10 mouse cellular contexts compared by ENCODE assay signal in genomic region chr15:8382213-8382612, GRCm38 (mm10).
DNase-seq lines count a peak whose midpoint lies in the region; ATAC-seq and TF ChIP-seq lines count a peak whose summit lies in the region.
"Had no signal": no experiment of that assay in that cellular context is flagged by ENCODE, and none has a peak within 500 bp of the region (broad histone marks: within the 10 kb centered on the region; RNA-seq: fewer than 3 reads in every experiment).

No protein-coding gene starts in this region.

- H3K4me1 ChIP-seq in kidney, postnatal 0 days (replicated peaks; ENCODE audit: insufficient read depth, low read length), result no peaks in the 10 kb centered on the region
- no peaks in the 10 kb centered on the region for H3K4me1 ChIP-seq in kidney, embryonic 16.5 days (ENCODE audit: insufficient read depth, low read length)

- H3K36me3 ChIP-seq in kidney, postnatal 0 days (ENCODE audit: insufficient read depth, low read length), result no peaks in the 10 kb centered on the region
- no peaks in the 10 kb centered on the region for H3K36me3 ChIP-seq in kidney, embryonic 16.5 days (ENCODE audit: insufficient read depth, low read length)
- H3K36me3 ChIP-seq: liver, embryonic 13.5 days had no signal

- H3K27me3 ChIP-seq in kidney, postnatal 0 days (ENCODE audit: insufficient read depth, low read length), result no peaks in the 10 kb centered on the region
- no peaks in the 10 kb centered on the region for H3K27me3 ChIP-seq in kidney, embryonic 16.5 days (ENCODE audit: insufficient read depth, low read length)
- H3K27me3 ChIP-seq: liver, embryonic 13.5 days had no signal

- no peak overlapping the region for H3K27ac ChIP-seq in kidney, postnatal 0 days
- H3K27ac ChIP-seq in kidney, embryonic 16.5 days (ENCODE audit: low read length), result no peak overlapping the region
- H3K27ac ChIP-seq: liver, embryonic 13.5 days had no signal

- H3K4me3 ChIP-seq in kidney, postnatal 0 days (replicated peaks; ENCODE audit: low read depth, low read length), result no peak overlapping the region
- H3K4me3 ChIP-seq in kidney, embryonic 16.5 days (ENCODE audit: low read length), result no peak overlapping the region
- H3K4me3 ChIP-seq: erythroblast, embryonic 14.5 days; liver, embryonic 13.5 days had no signal

- no peaks in the 10 kb centered on the region for H3K9me3 ChIP-seq in kidney, postnatal 0 days (replicated peaks; ENCODE audit: low read length)
- no peaks in the 10 kb centered on the region for H3K9me3 ChIP-seq in kidney, embryonic 16.5 days (ENCODE audit: low read length)
- H3K9me3 ChIP-seq: liver, embryonic 13.5 days had no signal

- WGBS in kidney, postnatal 0 days, result 61% methylated on average over 3 of the region's 3 CpGs
- 70% methylated on average over 3 of the region's 3 CpGs for WGBS in kidney, embryonic 16.5 days

- H3K4me2 ChIP-seq in kidney, postnatal 0 days (ENCODE audit: low read length), result no peak overlapping the region
- no peak overlapping the region for H3K4me2 ChIP-seq in kidney, embryonic 16.5 days (replicated peaks; ENCODE audit: low read depth, low read length)
- H3K4me2 ChIP-seq: liver, embryonic 13.5 days had no signal

- ATAC-seq in kidney, postnatal 0 days (replicated peaks; ENCODE audit: low FRiP score, low read depth), result no peak
- no peak for ATAC-seq in kidney, embryonic 16.5 days (ENCODE audit: low FRiP score, low TSS enrichment)
- ATAC-seq in CD4-positive, CD25-positive, alpha-beta regulatory T cell, adult 4 months, result peak; percentile 61
- peak; percentile 45 for ATAC-seq in megakaryocyte, adult 5-6 weeks (ENCODE audit: poor library complexity, severe bottlenecking)
- ATAC-seq in monocyte, adult 5-6 weeks (replicated peaks; ENCODE audit: insufficient number of reproducible peaks, low FRiP score, low TSS enrichment, poor library complexity, severe bottlenecking), result no peak; the same call in 1 of the 2 replicates

- DNase-seq in adrenal gland, postnatal 10 days, result peak; percentile 58
- no peak for DNase-seq in adrenal gland, postnatal 4 days (ENCODE audit: low spot score in 2 of 2)
- peak; percentile 85 for DNase-seq in kidney, postnatal 0 days (ENCODE audit: low spot score)
- DNase-seq in embryo, embryonic 11 days, result peak; percentile 58
- DNase-seq: liver, embryonic 13.5 days had no signal

- peak; percentile 74 for TF ChIP-seq CTCF in kidney, postnatal 0 days (IDR thresholded peaks at IDR 0.05; ENCODE audit: low read depth)

- no peak overlapping the region for H3K9ac ChIP-seq in kidney, postnatal 0 days (ENCODE audit: low read depth, low read length)
- H3K9ac ChIP-seq in kidney, embryonic 16.5 days (replicated peaks; ENCODE audit: low read length), result no peak overlapping the region
- H3K9ac ChIP-seq: liver, embryonic 13.5 days had no signal

Comparison
In these comparisons a context has a peak if more than half of its experiments do, and no peak if none do; other contexts are left out.
1. DNase-seq: peak in adrenal gland, postnatal 10 days (single experiment), kidney, postnatal 0 days (single experiment) and embryo, embryonic 11 days (single experiment); none in adrenal gland, postnatal 4 days (0 of 2).
2. ATAC-seq: peak in CD4-positive, CD25-positive, alpha-beta regulatory T cell, adult 4 months (single experiment) and megakaryocyte, adult 5-6 weeks (single experiment); none in kidney, postnatal 0 days (single experiment), kidney, embryonic 16.5 days (single experiment) and monocyte, adult 5-6 weeks (single experiment).